Mouse (Mus musculus) T-helper 1 cell (primary cell): ENCODE data around the gene Vmn2r62.
"Not testable (repeated sequence)": the region's sequence is repeated elsewhere in the genome, so short reads cannot be mapped to it uniquely, and the experiment has no call there.

ENCODE experiments used
- in situ Hi-C: fragments of 300-600 bp; cut with MboI, MseI; formaldehyde crosslinking; loops from one replicate; pipeline ENCODE4 v1.15.1; 2025; ENCODE audit warnings: high pct_unique_total_duplicates

Vmn2r62 gene

DNA sequence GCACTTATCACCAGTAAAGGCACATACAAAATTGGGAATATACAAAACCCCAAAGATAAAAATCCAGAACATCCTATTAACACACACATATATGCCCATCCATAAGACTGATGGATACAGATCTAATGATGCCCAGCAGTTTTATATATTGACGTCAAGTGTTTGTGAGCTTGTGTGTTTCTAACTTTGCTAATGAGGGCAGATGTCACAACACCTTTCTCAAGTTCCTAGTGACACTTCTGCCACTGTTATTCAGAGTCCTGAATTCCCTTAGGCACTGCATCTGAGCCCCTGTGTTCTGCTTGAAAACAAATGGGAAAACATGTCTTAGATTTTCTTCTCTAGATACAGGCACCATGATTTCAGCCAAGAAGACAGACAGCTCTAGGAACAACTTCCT, at the start of gene Vmn2r62:
Vmn2r62 (minus strand) TSS at position 101 of the 400 bp plus-strand sequence.
- in situ Hi-C loops, result not testable (repeated sequence)

GRCm38 (mm10) chr7:42838366-42838765, 45.0 kb upstream of the Vmn2r62 start:
- in situ Hi-C loops, result not testable (repeated sequence)

DNA sequence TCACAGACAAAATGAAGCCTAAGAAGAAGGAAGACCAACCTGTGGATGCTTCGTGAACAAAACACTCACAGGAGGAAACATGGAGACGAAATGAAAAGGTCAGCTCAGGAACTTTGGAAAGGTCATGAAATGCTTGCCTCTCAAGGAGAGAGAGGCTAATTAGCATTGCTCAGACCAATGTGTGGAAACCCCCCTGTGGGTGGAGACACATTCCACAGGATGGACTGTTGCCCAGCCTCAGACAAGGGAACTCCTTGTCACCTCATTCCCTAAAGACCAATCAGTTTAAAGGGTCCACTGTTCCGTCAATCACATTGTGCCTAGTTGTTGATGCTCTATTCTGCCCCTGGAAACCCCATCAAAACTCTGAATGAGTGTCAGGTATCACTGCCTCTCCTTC, 38.9 kb upstream of the Vmn2r62 start:
- in situ Hi-C loops, result no loop called here

DNA sequence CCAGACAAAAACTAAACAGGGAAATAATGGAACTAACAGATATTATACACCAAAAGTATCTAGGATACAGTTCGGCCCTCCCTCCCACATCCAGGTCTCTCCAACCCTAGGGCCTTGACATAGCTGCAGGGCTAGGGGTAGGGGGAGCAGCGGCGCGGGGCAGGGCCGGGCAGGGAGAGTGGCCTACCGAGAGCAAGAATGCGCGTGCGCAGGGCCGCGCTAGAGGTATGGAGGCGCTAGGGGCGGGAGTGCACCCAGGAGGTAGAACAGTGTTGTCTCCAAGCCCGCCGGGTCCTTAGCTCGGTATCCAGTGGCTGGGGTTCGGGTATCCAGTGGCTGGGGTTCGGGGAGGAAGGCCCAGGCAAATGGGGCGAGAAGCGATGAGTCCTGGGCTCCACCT, 43.5 kb downstream of the Vmn2r62 start:
- in situ Hi-C loops, result loop anchor here (5.0 kb wide), 1 partner anchor 127 kb away; no protein-coding TSS in a partner anchor

- in situ Hi-C loops, result no loop called here
Observed at GRCm38 (mm10) chr7:42738536-42739210, 54.7 kb downstream of the Vmn2r62 start.

GRCm38 (mm10) chr7:42726917-42727316, 66.4 kb downstream of the Vmn2r62 start, which contains the start of gene Gm17067:
Gene Gm17067, minus strand, starts transcription at chr7:42727017.
- in situ Hi-C loops, result not testable (repeated sequence)
